Mouse (Mus musculus) kidney, adult 2 months (tissue): ENCODE data around the gene Dnlz. TPM values are rescaled to one million over a fixed set of nuclear protein-coding genes. Genes with fewer than 3 reads are reported as not detected.

Experiments
- DNase-seq: peaks from one replicate; pipeline ENCODE4 v3.0.0; 2021
- H3K27ac ChIP-seq: fragments of 200-500 bp; 2 replicates; pipeline ENCODE4 v1.5.1; 2012; ENCODE audit warnings: low read depth, low read length, control low read depth, inconsistent platforms; ENCODE audit not compliant: insufficient read depth
- H3K27me3 ChIP-seq: fragments of 200-500 bp; replicated peaks from 2 replicates; pipeline ENCODE4 v1.6.1; 2012; ENCODE audit warnings: mild to moderate bottlenecking, moderate library complexity, low read length, inconsistent platforms; ENCODE audit not compliant: control insufficient read depth, insufficient read depth
- H3K36me3 ChIP-seq: fragments of 200-500 bp; 2 replicates; pipeline ENCODE4 v1.6.1; 2012; ENCODE audit warnings: mild to moderate bottlenecking, moderate library complexity, low read length, inconsistent platforms; ENCODE audit not compliant: control insufficient read depth, insufficient read depth
- H3K4me1 ChIP-seq: fragments of 200-500 bp; 2 replicates; pipeline ENCODE4 v1.6.1; 2011; ENCODE audit warnings: low read length; ENCODE audit not compliant: control insufficient read depth, insufficient read depth
- H3K4me3 ChIP-seq: fragments of 200-500 bp; 2 replicates; pipeline ENCODE4 v1.5.1; 2011; ENCODE audit warnings: mild to moderate bottlenecking, low read depth, low read length, control low read depth; ENCODE audit not compliant: insufficient read depth
- CTCF ChIP-seq: fragments of 200-500 bp; conservative IDR thresholded peaks from 2 replicates; pipeline ENCODE4 v1.5.1; 2011; ENCODE audit warnings: low read depth, mild to moderate bottlenecking, control low read depth, low read length, moderate library complexity, mixed read lengths; ENCODE audit not compliant: insufficient read depth, insufficient read length
- POLR2A ChIP-seq: fragments of 200-500 bp; IDR thresholded peaks from one replicate; pipeline ENCODE4 v1.6.1; 2011; ENCODE audit warnings: low read depth, low read length, control low read depth
- WGBS: fragments of 180-500 bp; shearing (Covaris S2); methylation state at CpG from one replicate; pipeline ENCODE4 v1.1.7; 2018; 5-methylcytosine and 5-hydroxymethylcytosine counted together
- polyA plus RNA-seq: library from polyadenylated mRNA; depleted of rRNA; stranded (reverse); fragments of >200 nt; gene quantifications from 2 replicates; pipeline ENCODE4 v1.2.3, GENCODE M21; 2012; rRNA removed

Dnlz gene
- polyA plus RNA-seq, 1 experiment: 28.8 TPM

GRCm38 (mm10) chr2:26298208-26298855 lies 53.6 kb downstream of the Dnlz start:
- Histone ChIP-seq H3K27me3 (no peaks in the 10 kb centered on the region), H3K4me1 (no peaks in the 10 kb centered on the region), H3K36me3 (no peaks in the 10 kb centered on the region), H3K4me3 (no peak overlapping the region), H3K27ac (no peak overlapping the region)
- no peak for DNase-seq
- no peak for TF ChIP-seq POLR2A
- TF ChIP-seq CTCF: no peak
- 18% methylated on average over 10 of the region's 10 CpGs for WGBS

Other genes with a start within 250 kb of the Dnlz start
- gene Nacc2, start 228.9 kb downstream of the Dnlz start, polyA plus RNA-seq: 38.1 and 57.0 TPM in 2 replicates
- not detected in 2 replicates for gene Lhx3, start 143.8 kb downstream of the Dnlz start, polyA plus RNA-seq
- 15.3 and 16.5 TPM in 2 replicates for gene Qsox2, start 114.6 kb downstream of the Dnlz start, polyA plus RNA-seq
- gene Ccdc187, start 57.6 kb downstream of the Dnlz start, polyA plus RNA-seq: 0.02 and 0.12 TPM in 2 replicates
- 9.3 and 13.1 TPM in 2 replicates for gene Gpsm1, start 36.6 kb downstream of the Dnlz start, polyA plus RNA-seq
- gene Card9, start 8.8 kb upstream of the Dnlz start, polyA plus RNA-seq: 2.1 and 2.5 TPM in 2 replicates
- 21.9 and 25.2 TPM in 2 replicates for gene Snapc4, start 28.5 kb upstream of the Dnlz start, polyA plus RNA-seq
- gene Entr1, start 37.2 kb upstream of the Dnlz start, polyA plus RNA-seq: 102 and 110 TPM in 2 replicates
- gene Pmpca, start 37.2 kb upstream of the Dnlz start, polyA plus RNA-seq: 50.6 and 54.0 TPM in 2 replicates
- gene Inpp5e, start 57.1 kb upstream of the Dnlz start, polyA plus RNA-seq: 28.2 and 37.5 TPM in 2 replicates
- 71.1 and 87.5 TPM in 2 replicates for gene Sec16a, start 93.1 kb upstream of the Dnlz start, polyA plus RNA-seq
- 16.1 and 17.7 TPM in 2 replicates for gene Notch1, start 164.6 kb upstream of the Dnlz start, polyA plus RNA-seq
- gene Egfl7, start 227.9 kb upstream of the Dnlz start, polyA plus RNA-seq: 297 and 304 TPM in 2 replicates
- not detected in 2 replicates for gene Gm20532, start 234.5 kb upstream of the Dnlz start, polyA plus RNA-seq